Mouse (Mus musculus) neural tube, embryonic 15.5 days (tissue): Measurements from ENCODE around the gene Gm3233. TPM values are rescaled to one million over a fixed set of nuclear protein-coding genes. Genes with fewer than 3 reads are reported as not detected.
"Not testable (repeated sequence)": the region's sequence is repeated elsewhere in the genome, so short reads cannot be mapped to it uniquely, and the experiment has no call there.

ENCODE experiments used
- ATAC-seq: fragments of 200-750 bp; cut with Nextera tagmentation; 2 replicates; pipeline ENCODE4 v1.8.0; 2017; ENCODE audit warnings: mild to moderate bottlenecking, moderate TSS enrichment, moderate library complexity; ENCODE audit not compliant: low FRiP score
- H3K27ac ChIP-seq: fragments of 300-500 bp; sonication (generic); replicated peaks from 2 replicates; pipeline ENCODE4 v1.5.1; 2015; ENCODE audit warnings: mild to moderate bottlenecking, inconsistent platforms
- H3K27me3 ChIP-seq: fragments of 300-500 bp; sonication (generic); replicated peaks from 2 replicates; pipeline ENCODE4 v1.6.1; 2015; ENCODE audit warnings: inconsistent platforms
- H3K36me3 ChIP-seq: fragments of 300-500 bp; sonication (generic); 2 replicates; pipeline ENCODE4 v1.6.1; 2015; ENCODE audit warnings: inconsistent platforms
- H3K4me1 ChIP-seq: fragments of 300-500 bp; sonication (generic); 2 replicates; pipeline ENCODE4 v1.6.1; 2015; ENCODE audit warnings: inconsistent platforms
- H3K4me2 ChIP-seq: fragments of 300-500 bp; sonication (generic); 2 replicates; pipeline ENCODE4 v1.6.1; 2015; ENCODE audit warnings: inconsistent platforms, mild to moderate bottlenecking, moderate library complexity
- H3K4me3 ChIP-seq: fragments of 300-500 bp; sonication (generic); replicated peaks from 2 replicates; pipeline ENCODE4 v1.5.1; 2015; ENCODE audit warnings: mild to moderate bottlenecking, inconsistent platforms
- H3K9ac ChIP-seq: fragments of 300-500 bp; sonication (generic); replicated peaks from 2 replicates; pipeline ENCODE4 v1.6.1; 2015; ENCODE audit warnings: mild to moderate bottlenecking, inconsistent platforms
- H3K9me3 ChIP-seq: fragments of 300-500 bp; sonication (generic); replicated peaks from 2 replicates; pipeline ENCODE4 v1.6.1; 2016; ENCODE audit warnings: inconsistent platforms
- WGBS: fragments of 180-500 bp; shearing (Covaris S2); methylation state at CpG from one replicate; pipeline ENCODE4 v1.1.7; 2015; ENCODE audit warnings: mixed read lengths; 5-methylcytosine and 5-hydroxymethylcytosine counted together
- polyA plus RNA-seq: library from polyadenylated mRNA; unstranded; fragments of >200 nt; fragmentation: Nextera tagmentation; extraction: Ambion mirVana; gene quantifications from 2 replicates; pipeline ENCODE4 v1.2.1, GENCODE M21; 2015

Gm3233 gene
- polyA plus RNA-seq = not detected in 2 replicates

GRCm38 (mm10) chr10:77759582-77759981 is at the start of gene Gm3233:
TSS of gene Gm3233 (minus strand) at chr10:77759682.
- not testable (repeated sequence) for H3K9me3 ChIP-seq, H3K27me3 ChIP-seq, H3K36me3 ChIP-seq, H3K9ac ChIP-seq, H3K27ac ChIP-seq, H3K4me2 ChIP-seq, H3K4me3 ChIP-seq, H3K4me1 ChIP-seq, ATAC-seq
- 67% methylated on average over 1 of the region's 1 CpGs for whole genome bisulfite sequencing

GRCm38 (mm10) chr10:77804095-77804494 is 44.6 kb upstream of the Gm3233 start:
- ATAC-seq = no peak
- H3K9ac ChIP-seq = no peak overlapping the region
- H3K9me3 ChIP-seq = no peaks in the 10 kb centered on the region
- no peak overlapping the region for H3K4me3 ChIP-seq
- H3K27ac ChIP-seq = no peak overlapping the region
- H3K4me2 ChIP-seq = no peak overlapping the region
- H3K27me3 ChIP-seq = no peaks in the 10 kb centered on the region
- H3K36me3 ChIP-seq = no peaks in the 10 kb centered on the region
- H3K4me1 ChIP-seq = no peaks in the 10 kb centered on the region
- WGBS = 85% methylated on average over 3 of the region's 3 CpGs

- 0 out of 2 replicates have a peak, but pooled peaks cover 5% of the 10 kb centered on the region for H3K4me1 ChIP-seq
- no peaks in the 10 kb centered on the region for H3K36me3 ChIP-seq
- H3K27me3 ChIP-seq = no peaks in the 10 kb centered on the region
- 42% methylated on average over 8 of the region's 8 CpGs for WGBS
- H3K27ac ChIP-seq = no peak within 1 kb of the TSS
- no peak within 1 kb of the TSS for H3K4me2 ChIP-seq
- H3K4me3 ChIP-seq = no peak within 1 kb of the TSS
- H3K9ac ChIP-seq = no peak within 1 kb of the TSS
- no peaks in the 10 kb centered on the region for H3K9me3 ChIP-seq
- no peak for ATAC-seq
These were observed 39.5 kb upstream of the Gm3233 start, which contains the start of gene Gm19668 for GRCm38 (mm10) chr10:77798921-77799508. TSS of gene Gm19668 (minus strand) at chr10:77799133.

GRCm38 (mm10) chr10:77798164-77798920 is 38.9 kb upstream of the Gm3233 start:
- H3K27ac ChIP-seq, H3K9ac ChIP-seq, H3K27me3 ChIP-seq, H3K4me1 ChIP-seq, H3K4me2 ChIP-seq, ATAC-seq, H3K4me3 ChIP-seq, H3K36me3 ChIP-seq, H3K9me3 ChIP-seq: not testable (repeated sequence)
- 37% methylated on average over 3 of the region's 3 CpGs for WGBS

GRCm38 (mm10) chr10:77797677-77798076 is 38.2 kb upstream of the Gm3233 start:
- H3K4me1 ChIP-seq = 0 out of 2 replicates have a peak, but pooled peaks cover 5% of the 10 kb centered on the region
- no peaks in the 10 kb centered on the region for H3K27me3 ChIP-seq
- H3K4me3 ChIP-seq = no peak overlapping the region
- H3K36me3 ChIP-seq = no peaks in the 10 kb centered on the region
- no peak overlapping the region for H3K27ac ChIP-seq
- 27% methylated on average over 3 of the region's 3 CpGs for WGBS
- H3K9ac ChIP-seq = no peak overlapping the region
- ATAC-seq = no peak
- H3K4me2 ChIP-seq = no peak overlapping the region
- H3K9me3 ChIP-seq = no peaks in the 10 kb centered on the region

GRCm38 (mm10) chr10:77794976-77795375 is 35.5 kb upstream of the Gm3233 start, which contains the start of gene Gm9639:
TSS of gene Gm9639 (minus strand) at chr10:77795076.
- ATAC-seq = no peak
- H3K9ac ChIP-seq = no peak within 1 kb of the TSS
- no peak within 1 kb of the TSS for H3K4me2 ChIP-seq
- 56% methylated on average over 2 of the region's 2 CpGs for WGBS
- H3K4me1 ChIP-seq = 0 out of 2 replicates have a peak, but pooled peaks cover 5% of the 10 kb centered on the region
- H3K36me3 ChIP-seq = no peaks in the 10 kb centered on the region
- H3K27ac ChIP-seq = no peak within 1 kb of the TSS
- H3K9me3 ChIP-seq = no peaks in the 10 kb centered on the region
- H3K4me3 ChIP-seq = no peak within 1 kb of the TSS
- H3K27me3 ChIP-seq = no peaks in the 10 kb centered on the region

- no peaks in the 10 kb centered on the region for H3K36me3 ChIP-seq
- no peaks in the 10 kb centered on the region for H3K4me1 ChIP-seq
- H3K27me3 ChIP-seq = no peaks in the 10 kb centered on the region
- WGBS = 71% methylated on average over 2 of the region's 2 CpGs
- no peak overlapping the region for H3K27ac ChIP-seq
- H3K9ac ChIP-seq = no peak overlapping the region
- H3K9me3 ChIP-seq = no peaks in the 10 kb centered on the region
- H3K4me3 ChIP-seq = no peak overlapping the region
- H3K4me2 ChIP-seq = no peak overlapping the region
- no peak for ATAC-seq
These were observed 29.1 kb upstream of the Gm3233 start for GRCm38 (mm10) chr10:77788621-77789020.

GRCm38 (mm10) chr10:77787876-77788275 is 28.4 kb upstream of the Gm3233 start, which contains the start of gene Gm7137:
TSS of gene Gm7137 (minus strand) at chr10:77788200.
- H3K4me3 ChIP-seq, ATAC-seq, H3K9ac ChIP-seq, H3K27me3 ChIP-seq, H3K4me1 ChIP-seq, H3K36me3 ChIP-seq, H3K4me2 ChIP-seq, H3K27ac ChIP-seq, H3K9me3 ChIP-seq: not testable (repeated sequence)
- WGBS = 29% methylated on average over 1 of the region's 1 CpGs

GRCm38 (mm10) chr10:77783396-77783795 is 23.9 kb upstream of the Gm3233 start:
- H3K36me3 ChIP-seq, H3K27ac ChIP-seq, H3K27me3 ChIP-seq, ATAC-seq, H3K4me1 ChIP-seq, H3K4me2 ChIP-seq, H3K9ac ChIP-seq, H3K9me3 ChIP-seq, H3K4me3 ChIP-seq: not testable (repeated sequence)
- WGBS = 92% methylated on average over 3 of the region's 3 CpGs

- ATAC-seq, H3K4me1 ChIP-seq, H3K27ac ChIP-seq, H3K9me3 ChIP-seq, H3K27me3 ChIP-seq, H3K36me3 ChIP-seq, H3K4me2 ChIP-seq, H3K9ac ChIP-seq, H3K4me3 ChIP-seq: not testable (repeated sequence)
- 47% methylated on average over 1 of the region's 1 CpGs for WGBS
These were observed 23.0 kb upstream of the Gm3233 start, which contains the start of gene Gm3250 for GRCm38 (mm10) chr10:77782442-77782841. TSS of gene Gm3250 (minus strand) at chr10:77782542.

GRCm38 (mm10) chr10:77776844-77777243 is 17.4 kb upstream of the Gm3233 start, which contains the start of gene Gm7138:
TSS of gene Gm7138 (minus strand) at chr10:77776944.
- ATAC-seq, H3K27ac ChIP-seq, H3K4me1 ChIP-seq, H3K4me3 ChIP-seq, H3K36me3 ChIP-seq, H3K4me2 ChIP-seq, H3K27me3 ChIP-seq, H3K9ac ChIP-seq, H3K9me3 ChIP-seq: not testable (repeated sequence)
- WGBS = 83% methylated on average over 1 of the region's 1 CpGs

- not testable (repeated sequence) for H3K9ac ChIP-seq, ATAC-seq, H3K4me1 ChIP-seq, H3K27me3 ChIP-seq, H3K4me2 ChIP-seq, H3K4me3 ChIP-seq, H3K36me3 ChIP-seq, H3K27ac ChIP-seq, H3K9me3 ChIP-seq
- 87% methylated on average over 3 of the region's 3 CpGs for WGBS
These were observed 12.7 kb upstream of the Gm3233 start for GRCm38 (mm10) chr10:77772142-77772541.
